Mouse (Mus musculus): Measurements from ENCODE around the gene Hrasls5. TPM values are rescaled to one million over a fixed set of nuclear protein-coding genes. Genes with fewer than 3 reads are reported as not detected.

Gene Hrasls5
- polyA plus RNA-seq, 1 experiment, result 0.21 TPM

- no peak for DNase-seq
- 88% methylated on average over 3 of the region's 3 CpGs for WGBS
- no peak overlapping the region for H3K27ac ChIP-seq (ENCODE audit: insufficient read depth, low read length)
- H3K4me3 ChIP-seq (replicated peaks; ENCODE audit: insufficient read depth, low read depth, low read length), result no peak overlapping the region
- H3K27me3 ChIP-seq (ENCODE audit: control insufficient read depth, insufficient read depth, low read length), result no peaks in the 10 kb centered on the region
- TF ChIP-seq POLR2A (IDR thresholded peaks at IDR 0.05; ENCODE audit: borderline replicate concordance, insufficient read depth, low read length) (no peak), CTCF (IDR thresholded peaks at IDR 0.05; ENCODE audit: borderline replicate concordance, insufficient read depth, low read depth, low read length) (no peak)
- H3K4me1 ChIP-seq (ENCODE audit: control insufficient read depth, insufficient read depth, low read length), result no peaks in the 10 kb centered on the region
Observed at GRCm38 (mm10) chr19:7577710-7578109, 34.6 kb upstream of the Hrasls5 start.

- WGBS, result 67% methylated on average over 5 of the region's 5 CpGs
- TF ChIP-seq POLR2A (IDR thresholded peaks at IDR 0.05; ENCODE audit: borderline replicate concordance, insufficient read depth, low read length), result no peak
- no peak for TF ChIP-seq CTCF (IDR thresholded peaks at IDR 0.05; ENCODE audit: borderline replicate concordance, insufficient read depth, low read depth, low read length)
- Histone ChIP-seq H3K27ac (ENCODE audit: insufficient read depth, low read length) (no peak overlapping the region), H3K4me1 (ENCODE audit: control insufficient read depth, insufficient read depth, low read length) (peaks cover 4% of the 10 kb centered on the region; the same call in 1 of the 2 replicates), H3K4me3 (replicated peaks; ENCODE audit: insufficient read depth, low read depth, low read length) (no peak overlapping the region), H3K27me3 (ENCODE audit: control insufficient read depth, insufficient read depth, low read length) (no peaks in the 10 kb centered on the region)
- no peak for DNase-seq
Observed at GRCm38 (mm10) chr19:7581042-7581441, 31.3 kb upstream of the Hrasls5 start.

GRCm38 (mm10) chr19:7583101-7583500 lies 29.2 kb upstream of the Hrasls5 start:
- WGBS, result 45% methylated on average over 7 of the region's 7 CpGs
- no peak for DNase-seq
- H3K27me3 ChIP-seq (ENCODE audit: control insufficient read depth, insufficient read depth, low read length), result no peaks in the 10 kb centered on the region
- H3K4me3 ChIP-seq (replicated peaks; ENCODE audit: insufficient read depth, low read depth, low read length), result no peak overlapping the region
- no peak for TF ChIP-seq CTCF (IDR thresholded peaks at IDR 0.05; ENCODE audit: borderline replicate concordance, insufficient read depth, low read depth, low read length)
- TF ChIP-seq POLR2A (IDR thresholded peaks at IDR 0.05; ENCODE audit: borderline replicate concordance, insufficient read depth, low read length), result no peak
- H3K27ac ChIP-seq (ENCODE audit: insufficient read depth, low read length), result peak overlapping the region; percentile 61; the same call in 1 of the 2 replicates
- H3K4me1 ChIP-seq (ENCODE audit: control insufficient read depth, insufficient read depth, low read length), result peaks cover 4% of the 10 kb centered on the region; the same call in 1 of the 2 replicates

- WGBS, result 82% methylated on average over 3 of the region's 3 CpGs
- H3K27ac ChIP-seq (ENCODE audit: insufficient read depth, low read length), result no peak overlapping the region
- H3K4me1 ChIP-seq (ENCODE audit: control insufficient read depth, insufficient read depth, low read length), result peaks cover 4% of the 10 kb centered on the region; the same call in 1 of the 2 replicates
- no peak for DNase-seq
- TF ChIP-seq CTCF (IDR thresholded peaks at IDR 0.05; ENCODE audit: borderline replicate concordance, insufficient read depth, low read depth, low read length) (no peak), POLR2A (IDR thresholded peaks at IDR 0.05; ENCODE audit: borderline replicate concordance, insufficient read depth, low read length) (no peak)
- H3K4me3 ChIP-seq (replicated peaks; ENCODE audit: insufficient read depth, low read depth, low read length), result no peak overlapping the region
- H3K27me3 ChIP-seq (ENCODE audit: control insufficient read depth, insufficient read depth, low read length), result no peaks in the 10 kb centered on the region
Observed at GRCm38 (mm10) chr19:7583599-7583998, 28.7 kb upstream of the Hrasls5 start.

- no peak for TF ChIP-seq CTCF (IDR thresholded peaks at IDR 0.05; ENCODE audit: borderline replicate concordance, insufficient read depth, low read depth, low read length)
- no peak for TF ChIP-seq POLR2A (IDR thresholded peaks at IDR 0.05; ENCODE audit: borderline replicate concordance, insufficient read depth, low read length)
- DNase-seq, result peak; percentile 14
- no peak overlapping the region for H3K4me3 ChIP-seq (replicated peaks; ENCODE audit: insufficient read depth, low read depth, low read length)
- H3K27ac ChIP-seq (ENCODE audit: insufficient read depth, low read length), result no peak overlapping the region; the same call in 1 of the 2 replicates
- WGBS, result 54% methylated on average over 8 of the region's 8 CpGs
- no peaks in the 10 kb centered on the region for H3K27me3 ChIP-seq (ENCODE audit: control insufficient read depth, insufficient read depth, low read length)
- peaks cover 4% of the 10 kb centered on the region; the same call in 1 of the 2 replicates for H3K4me1 ChIP-seq (ENCODE audit: control insufficient read depth, insufficient read depth, low read length)
Observed at GRCm38 (mm10) chr19:7585279-7585678, 27.1 kb upstream of the Hrasls5 start.

- Histone ChIP-seq H3K27me3 (ENCODE audit: control insufficient read depth, insufficient read depth, low read length) (no peaks in the 10 kb centered on the region), H3K27ac (ENCODE audit: insufficient read depth, low read length) (no peak overlapping the region), H3K4me1 (ENCODE audit: control insufficient read depth, insufficient read depth, low read length) (peaks cover 4% of the 10 kb centered on the region; the same call in 1 of the 2 replicates), H3K4me3 (replicated peaks; ENCODE audit: insufficient read depth, low read depth, low read length) (no peak overlapping the region)
- TF ChIP-seq POLR2A (IDR thresholded peaks at IDR 0.05; ENCODE audit: borderline replicate concordance, insufficient read depth, low read length), result no peak
- no peak for DNase-seq
- WGBS, result 82% methylated on average over 6 of the region's 6 CpGs
Observed at GRCm38 (mm10) chr19:7585764-7586163, 26.6 kb upstream of the Hrasls5 start.

GRCm38 (mm10) chr19:7590795-7591194 lies 21.5 kb upstream of the Hrasls5 start:
- no peak for DNase-seq
- TF ChIP-seq POLR2A (IDR thresholded peaks at IDR 0.05; ENCODE audit: borderline replicate concordance, insufficient read depth, low read length) (no peak), CTCF (IDR thresholded peaks at IDR 0.05; ENCODE audit: borderline replicate concordance, insufficient read depth, low read depth, low read length) (no peak)
- H3K27me3 ChIP-seq (ENCODE audit: control insufficient read depth, insufficient read depth, low read length), result no peaks in the 10 kb centered on the region
- H3K4me3 ChIP-seq (replicated peaks; ENCODE audit: insufficient read depth, low read depth, low read length), result no peak overlapping the region
- H3K27ac ChIP-seq (ENCODE audit: insufficient read depth, low read length), result no peak overlapping the region
- no peaks in the 10 kb centered on the region for H3K4me1 ChIP-seq (ENCODE audit: control insufficient read depth, insufficient read depth, low read length)

- no peak overlapping the region for H3K27ac ChIP-seq (ENCODE audit: insufficient read depth, low read length)
- no peak overlapping the region for H3K4me3 ChIP-seq (replicated peaks; ENCODE audit: insufficient read depth, low read depth, low read length)
- 50% methylated on average over 3 of the region's 3 CpGs for WGBS
- TF ChIP-seq CTCF (IDR thresholded peaks at IDR 0.05; ENCODE audit: borderline replicate concordance, insufficient read depth, low read depth, low read length), result no peak
- TF ChIP-seq POLR2A (IDR thresholded peaks at IDR 0.05; ENCODE audit: borderline replicate concordance, insufficient read depth, low read length), result no peak
- no peaks in the 10 kb centered on the region for H3K27me3 ChIP-seq (ENCODE audit: control insufficient read depth, insufficient read depth, low read length)
- H3K4me1 ChIP-seq (ENCODE audit: control insufficient read depth, insufficient read depth, low read length), result no peaks in the 10 kb centered on the region
- no peak for DNase-seq
Observed at GRCm38 (mm10) chr19:7592018-7592417, 20.3 kb upstream of the Hrasls5 start.

All from cerebellum, adult 2 months (tissue).